ENCODE assay signal across 8 mouse cellular contexts in the genomic region with DNA sequence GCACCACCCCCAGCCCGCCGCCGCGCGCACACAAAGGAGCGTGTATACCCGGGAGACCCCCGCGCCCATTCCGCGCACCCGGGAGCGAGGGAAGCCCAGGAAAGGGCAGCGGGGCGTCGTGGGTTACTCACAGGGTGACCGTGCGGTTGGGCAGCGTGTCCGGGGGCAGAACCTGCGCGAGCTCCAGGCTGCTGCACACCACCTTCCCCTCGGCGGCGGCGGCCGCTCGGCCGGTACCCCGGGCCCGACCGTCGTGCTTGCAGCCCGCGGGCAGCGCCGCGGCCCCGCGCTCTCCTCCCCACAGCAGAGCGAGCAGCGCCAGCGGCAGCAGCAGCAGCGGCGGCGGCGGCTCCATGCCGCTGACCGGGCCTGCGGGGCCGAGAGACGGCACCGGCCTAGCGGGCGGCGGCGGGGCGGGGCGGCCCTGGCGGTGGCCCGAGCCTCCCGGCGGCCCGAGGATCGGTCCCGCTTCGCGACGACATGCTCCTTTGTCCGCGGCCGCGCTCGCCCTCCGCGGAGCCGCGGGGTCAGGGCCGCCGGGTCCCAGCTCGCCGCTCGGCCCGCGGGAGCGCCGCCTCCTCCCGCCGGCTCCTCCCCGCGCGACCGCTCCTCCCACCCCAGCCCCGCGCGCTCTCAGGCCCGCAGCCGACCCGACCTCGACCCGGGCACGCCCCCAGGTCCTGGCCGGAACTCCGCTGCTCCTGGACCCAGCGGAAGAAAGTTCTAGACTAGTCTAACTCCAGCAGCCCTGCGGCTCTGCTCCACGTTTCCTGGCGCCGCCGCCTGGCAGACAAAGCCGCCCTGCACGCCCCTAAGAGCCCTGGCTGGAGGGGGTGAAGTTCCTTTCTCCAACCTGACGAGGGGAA. TPM values are rescaled to one million over a fixed set of nuclear protein-coding genes. Genes with fewer than 3 reads are reported as not detected.
DNase-seq lines count a peak whose midpoint lies in the region; ATAC-seq and TF ChIP-seq lines count a peak whose summit lies in the region.

TSS of gene Adgra3 (minus strand) at position 586 of the 866 bp plus-strand sequence.

- DNase-seq in c-Kit-negative CD71-positive TER-119-positive erythroid progenitor cells, embryonic 14.5 days (ENCODE audit: low read depth, low spot score) = peak; percentile 30
- peak; percentile 89 to 95 for DNase-seq in kidney, postnatal 25 days
- peak; percentile 89 to 91 for DNase-seq in lung, adult 18-20 months
- peak; percentile 56 for DNase-seq in thymus, postnatal 25 days

- H3K9me3 ChIP-seq in ES-Bruce4 (replicated peaks; ENCODE audit: control insufficient read depth, insufficient read depth, low read length, poor library complexity, severe bottlenecking) = no peaks in the 10 kb centered on the region; the same call in 1 of the 2 replicates
- no peaks in the 10 kb centered on the region for H3K9me3 ChIP-seq in forebrain, embryonic 12.5 days
- no peaks in the 10 kb centered on the region for H3K9me3 ChIP-seq in heart, embryonic 15.5 days (replicated peaks)

- peak within 1 kb of the TSS; percentile 88 for H3K4me3 ChIP-seq in ES-Bruce4 (ENCODE audit: low read depth, low read length)
- H3K4me3 ChIP-seq in forebrain, embryonic 12.5 days (replicated peaks) = peak within 1 kb of the TSS; percentile 89
- H3K4me3 ChIP-seq in heart, embryonic 15.5 days = peak within 1 kb of the TSS; percentile 98
- peak within 1 kb of the TSS; percentile 69 for H3K4me3 ChIP-seq in olfactory bulb, adult 2 months (ENCODE audit: insufficient read depth, low read depth, low read length)

- peaks cover 2% of the 10 kb centered on the region for H3K4me1 ChIP-seq in ES-Bruce4 (ENCODE audit: control insufficient read depth, insufficient read depth, low read length)
- peaks cover 24% of the 10 kb centered on the region for H3K4me1 ChIP-seq in forebrain, embryonic 12.5 days
- H3K4me1 ChIP-seq in heart, embryonic 15.5 days (replicated peaks) = peaks cover 34% of the 10 kb centered on the region
- peaks cover 5% of the 10 kb centered on the region for H3K4me1 ChIP-seq in olfactory bulb, adult 2 months (ENCODE audit: control insufficient read depth, insufficient read depth, low read length)

- WGBS in forebrain, embryonic 12.5 days = under 1% methylated on average over 78 of the region's 113 CpGs
- WGBS in heart, embryonic 15.5 days = under 1% methylated on average over 86 of the region's 113 CpGs
- WGBS in olfactory bulb, adult 2 months = under 1% methylated on average over 111 of the region's 113 CpGs

- TF ChIP-seq POLR2A in ES-Bruce4 (IDR thresholded peaks at IDR 0.05; ENCODE audit: insufficient read depth, low read length) = no peak
- TF ChIP-seq POLR2A in olfactory bulb, adult 2 months (IDR thresholded peaks at IDR 0.05; ENCODE audit: insufficient read depth, low read depth, low read length) = no peak

- peak within 1 kb of the TSS; percentile 90 for H3K9ac ChIP-seq in ES-Bruce4 (ENCODE audit: low read depth, poor library complexity, severe bottlenecking)
- H3K9ac ChIP-seq in forebrain, embryonic 12.5 days = peak within 1 kb of the TSS; percentile 99
- H3K9ac ChIP-seq in heart, embryonic 15.5 days = peak within 1 kb of the TSS; percentile 94

- peak; percentile 92 for ATAC-seq in forebrain, embryonic 12.5 days (ENCODE audit: low FRiP score)
- ATAC-seq in heart, embryonic 15.5 days (replicated peaks; ENCODE audit: insufficient number of reproducible peaks, insufficient read depth, low FRiP score, low read depth) = peak; percentile 92

- H3K36me3 ChIP-seq in ES-Bruce4 (ENCODE audit: control insufficient read depth, insufficient read depth, low read length, poor library complexity, severe bottlenecking) = no peaks in the 10 kb centered on the region
- H3K36me3 ChIP-seq in forebrain, embryonic 12.5 days (replicated peaks) = no peaks in the 10 kb centered on the region
- no peaks in the 10 kb centered on the region for H3K36me3 ChIP-seq in heart, embryonic 15.5 days

- no peak for TF ChIP-seq EP300 in ES-Bruce4 (IDR thresholded peaks at IDR 0.05; ENCODE audit: insufficient read depth, low read depth, low read length)

- no peaks in the 10 kb centered on the region; the same call in 1 of the 2 replicates for H3K27me3 ChIP-seq in ES-Bruce4 (ENCODE audit: control insufficient read depth, insufficient read depth, low read length, poor library complexity, severe bottlenecking)
- no peaks in the 10 kb centered on the region for H3K27me3 ChIP-seq in forebrain, embryonic 12.5 days
- H3K27me3 ChIP-seq in heart, embryonic 15.5 days = no peaks in the 10 kb centered on the region

- TF ChIP-seq CTCF in ES-Bruce4 (IDR thresholded peaks at IDR 0.05; ENCODE audit: low read depth, low read length) = no peak
- no peak for TF ChIP-seq CTCF in olfactory bulb, adult 2 months (IDR thresholded peaks at IDR 0.05; ENCODE audit: insufficient read depth, low read depth, low read length)

- H3K27ac ChIP-seq in ES-Bruce4 (ENCODE audit: insufficient read depth, low read length) = no peak within 1 kb of the TSS
- peak within 1 kb of the TSS; percentile 86 for H3K27ac ChIP-seq in forebrain, embryonic 12.5 days
- peak within 1 kb of the TSS; percentile 88 for H3K27ac ChIP-seq in heart, embryonic 15.5 days
- no peak within 1 kb of the TSS for H3K27ac ChIP-seq in olfactory bulb, adult 2 months (ENCODE audit: insufficient read depth, low read depth, low read length)

- peak within 1 kb of the TSS; percentile 67 for H3K4me2 ChIP-seq in forebrain, embryonic 12.5 days
- H3K4me2 ChIP-seq in heart, embryonic 15.5 days = peak within 1 kb of the TSS; percentile 76

RNA-seq across cellular contexts. Expression of gene Adgra3, which starts in this region (rescaled TPM):
- polyA plus RNA-seq in ES-Bruce4 (2011; ENCODE audit: insufficient read depth, insufficient read length, low read depth, missing spikeins) = 38.3 and 43.8 TPM in 2 replicates
- polyA plus RNA-seq in forebrain, embryonic 12.5 days (2016; fragmentation: Nextera tagmentation; extraction: Ambion mirVana) = 43.6 and 48.2 TPM in 2 replicates
- polyA plus RNA-seq in heart, embryonic 15.5 days (2015; fragmentation: Nextera tagmentation; extraction: Ambion mirVana) = 11.1 and 15.1 TPM in 2 replicates
- polyA plus RNA-seq in olfactory bulb, adult 2 months (2012; ENCODE audit: insufficient read depth, insufficient read length, low replicate concordance, missing spikeins) = not detected in 2 replicates

Comparison
In these comparisons a context has a peak if more than half of its experiments do, and no peak if none do; other contexts are left out.
1. H3K27ac ChIP-seq: peak in forebrain, embryonic 12.5 days (single experiment) and heart, embryonic 15.5 days (single experiment); none in ES-Bruce4 (single experiment) and olfactory bulb, adult 2 months (single experiment).
2. DNase-seq: peak in every context shown above with its lines; median percentile 92 in kidney, postnatal 25 days; 90 in lung, adult 18-20 months; 56 in thymus, postnatal 25 days; 30 in c-Kit-negative CD71-positive TER-119-positive erythroid progenitor cells, embryonic 14.5 days.
3. Peak in every context shown above with its lines, with median percentiles within 50 percentile points of each other: H3K4me3 ChIP-seq and H3K9ac ChIP-seq.